Mouse (Mus musculus) bone marrow macrophage, adult 2 months (primary cell): ENCODE data around the gene Dock1.

ENCODE experiments used
- CTCF ChIP-seq: IDR thresholded peaks from 2 replicates; pipeline ENCODE4 v1.5.1; 2012; ENCODE audit warnings: low read depth, mild to moderate bottlenecking, low read length, moderate library complexity
- POLR2A ChIP-seq: IDR thresholded peaks from 2 replicates; pipeline ENCODE4 v1.6.1; 2012; ENCODE audit warnings: mild to moderate bottlenecking, low read depth, low read length, borderline replicate concordance

- no peak for TF ChIP-seq CTCF
- TF ChIP-seq POLR2A: no peak
These were observed 32.0 kb downstream of the Dock1 start for GRCm38 (mm10) chr7:134702481-134702880.
